Mouse (Mus musculus) forebrain, embryonic 12.5 days (tissue): ENCODE measurements around the gene Nav1. TPM values are rescaled to one million over a fixed set of nuclear protein-coding genes. Genes with fewer than 3 reads are reported as not detected.
A peak's percentile ranks its signal among the peaks of the same experiment; 100 is the strongest.

Experiments
- ATAC-seq: fragments of 200-750 bp; cut with Nextera tagmentation; 2 replicates; pipeline ENCODE4 v1.8.0; 2017; ENCODE audit warnings: moderate TSS enrichment; ENCODE audit not compliant: low FRiP score
- H3K27ac ChIP-seq: fragments of 300-500 bp; sonication (generic); 2 replicates; pipeline ENCODE4 v1.5.1; 2016; ENCODE audit warnings: mild to moderate bottlenecking
- H3K27me3 ChIP-seq: fragments of 300-500 bp; sonication (generic); 2 replicates; pipeline ENCODE4 v1.6.1; 2016; ENCODE audit warnings: mild to moderate bottlenecking
- H3K36me3 ChIP-seq: fragments of 300-500 bp; sonication (generic); replicated peaks from 2 replicates; pipeline ENCODE4 v1.6.1; 2016; ENCODE audit warnings: mild to moderate bottlenecking
- H3K4me1 ChIP-seq: fragments of 300-500 bp; sonication (generic); 2 replicates; pipeline ENCODE4 v1.6.1; 2016
- H3K4me2 ChIP-seq: fragments of 300-500 bp; sonication (generic); 2 replicates; pipeline ENCODE4 v1.6.1; 2016; ENCODE audit warnings: mild to moderate bottlenecking, moderate library complexity
- H3K4me3 ChIP-seq: fragments of 300-500 bp; sonication (generic); replicated peaks from 2 replicates; pipeline ENCODE4 v1.5.1; 2016; ENCODE audit warnings: mild to moderate bottlenecking
- H3K9ac ChIP-seq: fragments of 300-500 bp; sonication (generic); 2 replicates; pipeline ENCODE4 v1.6.1; 2016; ENCODE audit warnings: mild to moderate bottlenecking
- H3K9me3 ChIP-seq: fragments of 300-500 bp; sonication (generic); 2 replicates; pipeline ENCODE4 v1.6.1; 2016
- WGBS: fragments of 180-500 bp; shearing (Covaris S2); methylation state at CpG from one replicate; pipeline ENCODE4 v1.1.7; 2016; 5-methylcytosine and 5-hydroxymethylcytosine counted together
- polyA plus RNA-seq: library from polyadenylated mRNA; unstranded; fragments of >200 nt; fragmentation: Nextera tagmentation; extraction: Ambion mirVana; gene quantifications from 2 replicates; pipeline ENCODE4 v1.2.1, GENCODE M21; 2016

Nav1 gene
- polyA plus RNA-seq, 1 experiment from 2014 or later: 32.4 TPM

GRCm38 (mm10) chr1:135429901-135430668 lies 177.0 kb downstream of the Nav1 start, which contains the start of gene Ipo9:
TSS of gene Ipo9 (minus strand) at chr1:135430499.
- Histone ChIP-seq H3K4me2 (peak within 1 kb of the TSS; percentile 68), H3K4me3 (peak within 1 kb of the TSS; percentile 91), H3K4me1 (peaks cover 28% of the 10 kb centered on the region), H3K27me3 (no peaks in the 10 kb centered on the region), H3K9ac (peak within 1 kb of the TSS; percentile 91), H3K9me3 (no peaks in the 10 kb centered on the region), H3K27ac (peak within 1 kb of the TSS; percentile 89), H3K36me3 (peaks cover 19% of the 10 kb centered on the region)
- ATAC-seq: peak; percentile 96
- WGBS: under 1% methylated on average over 65 of the region's 65 CpGs

DNA sequence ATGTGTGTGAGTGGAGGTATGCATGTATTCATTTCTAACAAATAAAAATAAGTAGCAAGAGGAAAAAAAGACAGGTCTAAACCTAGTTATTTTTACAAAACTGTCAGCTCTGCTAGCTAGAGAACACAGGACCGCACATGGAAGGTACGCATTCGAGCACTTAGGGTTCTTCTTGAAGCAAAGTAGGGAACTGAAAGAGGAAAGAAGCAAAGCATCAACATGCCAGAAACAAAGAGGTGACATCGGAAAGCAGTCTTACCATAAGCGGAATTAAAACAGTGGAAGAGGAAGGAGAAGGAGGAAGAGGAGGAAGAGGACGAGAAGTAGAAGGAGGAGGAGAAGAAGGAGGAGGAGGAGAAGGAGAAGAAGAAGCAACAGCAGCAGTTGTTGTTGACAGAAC lies 179.7 kb downstream of the Nav1 start:
- Histone ChIP-seq H3K27ac (no peak overlapping the region), H3K27me3 (no peaks in the 10 kb centered on the region), H3K36me3 (peaks cover 46% of the 10 kb centered on the region), H3K9ac (no peak overlapping the region), H3K4me3 (no peak overlapping the region), H3K9me3 (no peaks in the 10 kb centered on the region), H3K4me1 (peaks cover 26% of the 10 kb centered on the region), H3K4me2 (peak overlapping the region; percentile 68; the same call in 1 of the 2 replicates)
- no peak for ATAC-seq
- WGBS: 90% methylated on average over 6 of the region's 6 CpGs

GRCm38 (mm10) chr1:135426645-135427044 lies 180.4 kb downstream of the Nav1 start:
- H3K9me3 ChIP-seq: no peaks in the 10 kb centered on the region
- H3K4me3 ChIP-seq: no peak overlapping the region
- H3K36me3 ChIP-seq: peaks cover 47% of the 10 kb centered on the region
- no peak overlapping the region for H3K27ac ChIP-seq
- no peak overlapping the region for H3K4me2 ChIP-seq
- WGBS: 94% methylated on average over 10 of the region's 10 CpGs
- no peak overlapping the region for H3K9ac ChIP-seq
- H3K4me1 ChIP-seq: peaks cover 26% of the 10 kb centered on the region
- H3K27me3 ChIP-seq: no peaks in the 10 kb centered on the region
- no peak for ATAC-seq

DNA sequence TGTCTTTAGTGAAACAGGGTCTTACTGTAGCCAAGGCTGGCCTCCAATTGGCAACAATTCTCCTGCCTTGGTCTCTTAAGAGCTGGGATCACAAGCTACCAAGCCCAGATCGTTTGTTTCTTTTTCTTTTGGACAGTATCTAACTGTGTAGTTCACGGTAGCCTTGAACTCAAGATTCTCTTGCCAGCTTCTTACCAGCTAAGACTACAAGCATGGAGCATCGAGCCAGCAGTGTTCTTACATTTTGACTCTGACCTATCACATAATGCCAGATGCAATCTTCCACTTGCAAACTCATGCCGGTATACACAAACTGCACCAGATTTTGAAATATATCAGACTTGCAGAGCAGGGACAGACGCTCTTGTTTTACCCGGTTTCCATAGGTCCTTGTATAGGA lies 184.3 kb downstream of the Nav1 start:
- Histone ChIP-seq H3K9ac (no peak overlapping the region), H3K27me3 (no peaks in the 10 kb centered on the region), H3K4me1 (peaks cover 5% of the 10 kb centered on the region), H3K4me3 (no peak overlapping the region), H3K4me2 (no peak overlapping the region), H3K27ac (no peak overlapping the region), H3K9me3 (no peaks in the 10 kb centered on the region), H3K36me3 (peaks cover 75% of the 10 kb centered on the region)
- ATAC-seq: no peak
- 94% methylated on average over 6 of the region's 6 CpGs for WGBS

DNA sequence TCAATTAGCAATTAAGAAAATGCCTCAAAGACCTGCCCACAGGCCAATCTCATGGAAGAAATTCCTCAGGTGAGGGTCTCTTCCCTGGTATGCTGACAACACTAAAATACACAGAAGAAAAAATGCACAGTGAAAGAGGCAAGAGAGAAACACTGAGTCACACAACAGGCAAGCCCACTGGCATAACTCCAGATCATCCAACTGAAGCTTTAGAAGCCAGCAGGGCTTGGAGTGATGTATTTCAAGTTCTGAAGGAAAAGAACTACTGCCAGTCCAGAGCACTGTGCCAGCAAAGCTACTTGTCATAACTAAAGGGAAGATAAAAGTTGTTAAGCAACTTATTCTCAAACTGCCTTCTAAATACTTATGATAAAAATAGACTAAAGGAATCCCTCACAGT lies 193.1 kb downstream of the Nav1 start:
- Histone ChIP-seq H3K27ac (no peak overlapping the region), H3K9me3 (no peaks in the 10 kb centered on the region), H3K4me3 (no peak overlapping the region), H3K36me3 (peaks cover 93% of the 10 kb centered on the region), H3K9ac (no peak overlapping the region), H3K4me1 (no peaks in the 10 kb centered on the region), H3K27me3 (no peaks in the 10 kb centered on the region), H3K4me2 (no peak overlapping the region)
- no peak for ATAC-seq

- H3K36me3 ChIP-seq: peaks cover 92% of the 10 kb centered on the region
- no peaks in the 10 kb centered on the region for H3K27me3 ChIP-seq
- ATAC-seq: no peak
- no peak overlapping the region for H3K4me2 ChIP-seq
- no peaks in the 10 kb centered on the region for H3K4me1 ChIP-seq
- no peak overlapping the region for H3K9ac ChIP-seq
- WGBS: 93% methylated on average over 4 of the region's 4 CpGs
- H3K9me3 ChIP-seq: no peaks in the 10 kb centered on the region
- H3K4me3 ChIP-seq: no peak overlapping the region
- no peak overlapping the region for H3K27ac ChIP-seq
Observed at GRCm38 (mm10) chr1:135412130-135412529, 195.0 kb downstream of the Nav1 start.

DNA sequence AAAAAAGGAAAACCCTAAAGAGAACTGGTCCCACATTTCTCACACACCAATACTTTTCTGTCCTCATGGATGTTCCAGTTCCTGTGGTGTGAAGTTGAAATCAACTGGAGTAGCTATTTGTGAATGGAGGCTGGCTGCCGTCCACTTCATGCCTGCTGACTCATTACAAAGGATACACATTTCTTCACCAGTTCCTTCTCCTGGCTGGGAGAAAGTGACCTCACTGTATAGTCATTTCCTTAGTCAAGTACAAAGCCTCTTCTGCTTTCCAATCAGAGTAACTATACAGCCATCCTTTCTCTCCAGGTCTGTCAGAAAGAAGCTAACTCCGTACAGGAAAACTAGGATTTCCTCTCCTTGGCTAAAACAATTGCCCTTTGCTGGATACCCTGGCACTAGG lies 196.1 kb downstream of the Nav1 start:
- no peak overlapping the region for H3K4me3 ChIP-seq
- no peak overlapping the region for H3K27ac ChIP-seq
- 84% methylated on average over 2 of the region's 2 CpGs for WGBS
- H3K4me1 ChIP-seq: no peaks in the 10 kb centered on the region
- no peak overlapping the region for H3K4me2 ChIP-seq
- H3K27me3 ChIP-seq: no peaks in the 10 kb centered on the region
- peaks cover 90% of the 10 kb centered on the region for H3K36me3 ChIP-seq
- no peaks in the 10 kb centered on the region for H3K9me3 ChIP-seq
- ATAC-seq: no peak
- no peak overlapping the region for H3K9ac ChIP-seq

DNA sequence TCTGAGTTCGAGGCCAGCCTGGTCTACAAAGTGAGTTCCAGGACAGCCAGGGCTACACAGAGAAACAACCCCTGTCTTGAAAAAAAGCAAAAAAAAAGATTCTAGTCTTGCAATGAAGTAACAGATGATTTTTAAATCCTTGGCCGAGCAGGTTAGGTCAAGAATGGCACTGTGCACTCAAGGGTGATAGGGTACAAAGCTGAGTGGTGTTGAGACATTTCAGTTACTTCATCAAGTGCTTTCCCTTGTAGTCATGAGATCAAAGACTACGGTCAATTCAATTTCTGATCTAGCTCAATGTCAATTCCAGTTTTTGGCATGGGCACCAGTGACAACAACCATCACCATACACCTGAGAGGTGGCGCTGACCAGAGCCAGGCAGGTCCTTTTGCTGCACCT lies 198.1 kb downstream of the Nav1 start:
- Histone ChIP-seq H3K27ac (no peak overlapping the region), H3K4me3 (no peak overlapping the region), H3K4me2 (no peak overlapping the region), H3K36me3 (peaks cover 91% of the 10 kb centered on the region), H3K9ac (no peak overlapping the region), H3K27me3 (no peaks in the 10 kb centered on the region), H3K4me1 (no peaks in the 10 kb centered on the region), H3K9me3 (no peaks in the 10 kb centered on the region)
- ATAC-seq: no peak
- 95% methylated on average over 4 of the region's 4 CpGs for WGBS

- Histone ChIP-seq H3K4me1 (no peaks in the 10 kb centered on the region), H3K36me3 (peaks cover 96% of the 10 kb centered on the region), H3K9me3 (no peaks in the 10 kb centered on the region), H3K27ac (no peak overlapping the region), H3K4me3 (no peak overlapping the region), H3K4me2 (no peak overlapping the region), H3K27me3 (no peaks in the 10 kb centered on the region), H3K9ac (no peak overlapping the region)
- no peak for ATAC-seq
- WGBS: 74% methylated on average over 7 of the region's 7 CpGs
Observed at GRCm38 (mm10) chr1:135405356-135405755, 201.7 kb downstream of the Nav1 start.

DNA sequence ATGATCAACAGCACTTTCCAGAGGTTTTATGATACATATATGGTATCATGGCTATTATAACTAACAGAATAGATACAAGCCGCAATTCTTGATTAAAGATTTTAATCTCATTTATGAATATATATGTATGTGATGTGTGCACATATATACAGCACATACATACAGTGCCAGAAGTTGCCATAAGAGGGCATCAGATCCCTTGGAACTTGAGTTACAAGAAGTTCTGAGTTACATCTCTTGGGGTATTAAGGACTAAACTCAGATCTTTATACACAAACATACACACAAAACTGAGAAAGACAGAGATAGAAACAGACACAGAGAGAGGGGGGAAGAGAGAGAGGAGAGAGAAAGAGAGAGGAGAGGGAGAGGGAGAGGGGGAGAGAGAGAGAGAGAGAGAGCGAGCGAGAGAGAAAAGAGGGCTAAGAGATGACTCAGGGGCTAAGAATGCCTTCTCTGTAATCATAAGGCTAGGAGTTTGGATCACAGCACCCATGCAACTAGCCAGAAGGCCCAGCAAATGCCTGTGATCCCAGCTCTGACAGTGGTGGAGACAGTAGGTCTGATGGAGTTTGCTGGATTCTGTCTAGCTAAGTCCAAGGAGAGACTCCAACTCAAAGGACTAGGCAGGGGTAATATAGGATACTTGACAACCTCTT lies 205.5 kb downstream of the Nav1 start:
- Histone ChIP-seq H3K9me3 (no peaks in the 10 kb centered on the region), H3K27me3 (no peaks in the 10 kb centered on the region), H3K9ac (no peak overlapping the region), H3K27ac (no peak overlapping the region), H3K4me1 (no peaks in the 10 kb centered on the region), H3K4me2 (no peak overlapping the region), H3K36me3 (peaks cover 92% of the 10 kb centered on the region), H3K4me3 (no peak overlapping the region)
- ATAC-seq: no peak
- WGBS: 95% methylated on average over 3 of the region's 3 CpGs

- H3K4me1 ChIP-seq: no peaks in the 10 kb centered on the region
- H3K9me3 ChIP-seq: no peaks in the 10 kb centered on the region
- H3K27ac ChIP-seq: no peak overlapping the region
- H3K27me3 ChIP-seq: no peaks in the 10 kb centered on the region
- ATAC-seq: no peak
- H3K36me3 ChIP-seq: peaks cover 91% of the 10 kb centered on the region
- no peak overlapping the region for H3K9ac ChIP-seq
- no peak overlapping the region for H3K4me3 ChIP-seq
- 97% methylated on average over 5 of the region's 5 CpGs for WGBS
- H3K4me2 ChIP-seq: no peak overlapping the region
Observed at GRCm38 (mm10) chr1:135399466-135399865, 207.6 kb downstream of the Nav1 start.

DNA sequence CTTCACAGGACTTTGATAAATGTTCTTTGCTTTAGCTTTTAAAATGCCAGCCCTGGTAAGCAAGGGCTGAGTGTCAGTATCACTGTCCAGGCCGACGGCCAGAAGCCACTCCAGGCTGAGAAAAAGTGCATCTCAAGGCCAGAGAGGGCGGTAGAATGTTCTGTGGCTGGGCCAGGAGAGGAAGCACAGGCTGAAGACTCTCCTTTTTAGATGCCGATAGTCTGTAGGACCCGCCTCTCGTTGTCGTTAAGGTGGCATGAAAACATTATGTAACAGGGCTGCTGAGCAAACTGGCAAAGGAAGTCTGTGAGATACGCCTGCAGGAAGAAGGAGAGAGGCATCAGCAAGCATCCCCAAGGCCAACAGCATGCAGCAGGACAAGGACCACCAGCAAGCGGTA lies 221.9 kb downstream of the Nav1 start:
- H3K9me3 ChIP-seq: no peaks in the 10 kb centered on the region
- H3K27ac ChIP-seq: no peak overlapping the region
- no peak for ATAC-seq
- H3K4me3 ChIP-seq: no peak overlapping the region
- no peak overlapping the region for H3K9ac ChIP-seq
- WGBS: 93% methylated on average over 9 of the region's 9 CpGs
- H3K4me2 ChIP-seq: no peak overlapping the region
- H3K4me1 ChIP-seq: no peaks in the 10 kb centered on the region
- peaks cover 85% of the 10 kb centered on the region for H3K36me3 ChIP-seq
- no peaks in the 10 kb centered on the region for H3K27me3 ChIP-seq
